ENCODE assay signal across 7 mouse cellular contexts in genomic region chr7:127110239-127111007, GRCm38 (mm10). TPM values are rescaled to one million over a fixed set of nuclear protein-coding genes. Genes with fewer than 3 reads are reported as not detected.
DNase-seq lines count a peak whose midpoint lies in the region; ATAC-seq lines count a peak whose summit lies in the region.

No protein-coding gene starts in this region.

- H3K9ac ChIP-seq in forebrain, embryonic 12.5 days = no peak overlapping the region
- no peak overlapping the region for H3K9ac ChIP-seq in hindbrain, embryonic 13.5 days

- no peak overlapping the region for H3K4me2 ChIP-seq in forebrain, embryonic 12.5 days
- no peak overlapping the region for H3K4me2 ChIP-seq in hindbrain, embryonic 13.5 days

- H3K27me3 ChIP-seq in forebrain, embryonic 12.5 days = 0 out of 2 replicates have a peak, but pooled peaks cover 3% of the 10 kb centered on the region
- no peaks in the 10 kb centered on the region for H3K27me3 ChIP-seq in hindbrain, embryonic 13.5 days

- DNase-seq in Muller cell, postnatal 12 days (ENCODE audit: inconsistent ontology term) = peak; percentile 71
- peak; percentile 65 for DNase-seq in c-Kit-positive CD71-positive TER-119-negative erythroid progenitor cells, embryonic 14.5 days (ENCODE audit: low read depth)
- DNase-seq in left cerebral cortex, adult 11 months (ENCODE audit: low spot score) = peak; percentile 50
- peak; percentile 74 for DNase-seq in right cerebral cortex, postnatal 14 days

- no peak overlapping the region for H3K27ac ChIP-seq in forebrain, embryonic 12.5 days
- H3K27ac ChIP-seq in hindbrain, embryonic 13.5 days = no peak overlapping the region

- no peaks in the 10 kb centered on the region for H3K9me3 ChIP-seq in forebrain, embryonic 12.5 days
- H3K9me3 ChIP-seq in hindbrain, embryonic 13.5 days = no peaks in the 10 kb centered on the region

- ATAC-seq in forebrain, embryonic 12.5 days (ENCODE audit: low FRiP score) = peak; percentile 71
- peak; percentile 46; the same call in 1 of the 2 replicates for ATAC-seq in hindbrain, embryonic 13.5 days (ENCODE audit: low FRiP score)
- peak; percentile 67 for ATAC-seq in megakaryocyte, adult 5-6 weeks (ENCODE audit: poor library complexity, severe bottlenecking)

- H3K4me1 ChIP-seq in forebrain, embryonic 12.5 days = 0 out of 2 replicates have a peak, but pooled peaks cover 8% of the 10 kb centered on the region
- 0 out of 2 replicates have a peak, but pooled peaks cover 4% of the 10 kb centered on the region for H3K4me1 ChIP-seq in hindbrain, embryonic 13.5 days (replicated peaks)

- no peaks in the 10 kb centered on the region for H3K36me3 ChIP-seq in forebrain, embryonic 12.5 days (replicated peaks)
- no peaks in the 10 kb centered on the region for H3K36me3 ChIP-seq in hindbrain, embryonic 13.5 days

- WGBS in forebrain, embryonic 12.5 days = 53% methylated on average over 18 of the region's 18 CpGs
- 49% methylated on average over 18 of the region's 18 CpGs for WGBS in hindbrain, embryonic 13.5 days

- H3K4me3 ChIP-seq in forebrain, embryonic 12.5 days (replicated peaks) = no peak overlapping the region
- H3K4me3 ChIP-seq in hindbrain, embryonic 13.5 days = no peak overlapping the region

RNA-seq across cellular contexts. Expression of gene Qprt, which starts 11.6 kb away (rescaled TPM):
- polyA plus RNA-seq in forebrain, embryonic 12.5 days (2016; fragmentation: Nextera tagmentation; extraction: Ambion mirVana) = 2.0 and 2.4 TPM in 2 replicates
- polyA plus RNA-seq in hindbrain, embryonic 13.5 days (2015; fragmentation: Nextera tagmentation; extraction: Ambion mirVana) = 0.54 and 0.68 TPM in 2 replicates
- total RNA-seq in megakaryocyte, adult 5-6 weeks (2015) = 2.0 and 3.3 TPM in 2 replicates
- total RNA-seq in megakaryocyte, adult 5-6 weeks (2017) = 1.1 and 2.8 TPM in 2 replicates

RNA-seq across cellular contexts. Expression of gene AI467606, which starts 19.3 kb away (rescaled TPM):
- polyA plus RNA-seq in forebrain, embryonic 12.5 days (2016; fragmentation: Nextera tagmentation; extraction: Ambion mirVana) = 0.88 and 0.91 TPM in 2 replicates
- 1.5 and 2.1 TPM in 2 replicates for polyA plus RNA-seq in hindbrain, embryonic 13.5 days (2015; fragmentation: Nextera tagmentation; extraction: Ambion mirVana)
- total RNA-seq in megakaryocyte, adult 5-6 weeks (2015) = 65.9 and 71.1 TPM in 2 replicates
- total RNA-seq in megakaryocyte, adult 5-6 weeks (2017) = 46.6 and 49.2 TPM in 2 replicates

RNA-seq across cellular contexts. Expression of gene Zg16, which starts 23.3 kb away (rescaled TPM):
- not detected in 2 replicates for polyA plus RNA-seq in forebrain, embryonic 12.5 days (2016; fragmentation: Nextera tagmentation; extraction: Ambion mirVana)
- not detected in 2 replicates for polyA plus RNA-seq in hindbrain, embryonic 13.5 days (2015; fragmentation: Nextera tagmentation; extraction: Ambion mirVana)
- 0.96 TPM in 1 of 2 replicates, not detected in the other for total RNA-seq in megakaryocyte, adult 5-6 weeks (2015)
- not detected in 2 replicates for total RNA-seq in megakaryocyte, adult 5-6 weeks (2017)

RNA-seq across cellular contexts. Expression of gene Spn, which starts 27.2 kb away (rescaled TPM):
- polyA plus RNA-seq in forebrain, embryonic 12.5 days (2016; fragmentation: Nextera tagmentation; extraction: Ambion mirVana) = 0.23 TPM in 1 of 2 replicates, not detected in the other
- 0.06 and 0.09 TPM in 2 replicates for polyA plus RNA-seq in hindbrain, embryonic 13.5 days (2015; fragmentation: Nextera tagmentation; extraction: Ambion mirVana)
- total RNA-seq in megakaryocyte, adult 5-6 weeks (2015) = 74.6 and 82.8 TPM in 2 replicates
- total RNA-seq in megakaryocyte, adult 5-6 weeks (2017) = 241 and 246 TPM in 2 replicates
